Mouse (Mus musculus) adrenal gland, adult 18-20 months (tissue): ENCODE measurements around the gene Elane. TPM values are rescaled to one million over a fixed set of nuclear protein-coding genes. Genes with fewer than 3 reads are reported as not detected.

Experiments used
- DNase-seq, 2 experiments: peaks; one replicate each; pipeline ENCODE4 v3.0.0; 2021 to 2022; ENCODE audit warnings: low spot score in 2 of 2
- total RNA-seq, 2 experiments: library from RNA; stranded (reverse); gene quantifications; 1 replicate in 1 of 2; 2 replicates in 1 of 2; pipeline ENCODE4 v1.2.3; 2021

The Elane gene
- total RNA-seq, 2 experiments from 2014 or later = not detected

DNA sequence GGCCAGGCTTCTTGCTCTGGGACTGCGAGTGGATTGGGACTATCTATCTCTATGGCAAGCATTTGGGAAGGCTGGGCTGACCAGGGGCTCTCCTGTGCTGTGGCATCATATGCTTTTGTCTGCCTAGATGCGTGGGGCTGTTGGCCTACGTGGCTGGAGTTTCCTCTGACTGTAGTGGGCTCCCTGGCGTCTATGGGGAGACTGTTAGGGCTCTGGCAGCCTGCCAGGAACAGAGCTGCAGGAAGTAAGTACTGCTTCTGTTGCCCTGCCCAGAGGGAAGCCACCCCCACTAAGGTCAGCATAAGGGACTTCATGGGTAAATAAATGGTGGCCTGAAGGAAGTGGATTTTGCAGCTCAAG lies 28.6 kb upstream of the Elane start:
- peak in 1 of 2 experiments; percentile 69 for DNase-seq

DNA sequence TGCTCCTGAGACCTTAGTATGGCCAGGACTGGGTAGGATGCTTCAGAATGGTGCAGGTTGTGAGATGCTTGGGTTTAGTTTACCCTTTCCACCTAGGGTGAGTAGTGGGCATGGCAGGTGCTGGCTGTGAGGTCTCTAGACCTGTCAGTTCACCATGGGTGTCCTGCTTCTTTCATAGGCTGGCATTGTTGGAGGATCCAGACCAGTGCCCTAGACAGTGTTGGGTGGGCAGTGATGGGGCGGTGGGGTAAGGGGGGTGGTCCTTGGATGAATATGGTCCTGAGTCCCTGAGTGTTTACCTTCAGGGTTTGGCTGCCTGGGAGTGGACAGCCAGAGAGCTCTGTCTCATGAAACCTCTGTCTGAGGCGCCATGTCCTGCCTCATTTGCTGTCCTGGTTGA lies 28.2 kb upstream of the Elane start:
- DNase-seq = no peak

DNA sequence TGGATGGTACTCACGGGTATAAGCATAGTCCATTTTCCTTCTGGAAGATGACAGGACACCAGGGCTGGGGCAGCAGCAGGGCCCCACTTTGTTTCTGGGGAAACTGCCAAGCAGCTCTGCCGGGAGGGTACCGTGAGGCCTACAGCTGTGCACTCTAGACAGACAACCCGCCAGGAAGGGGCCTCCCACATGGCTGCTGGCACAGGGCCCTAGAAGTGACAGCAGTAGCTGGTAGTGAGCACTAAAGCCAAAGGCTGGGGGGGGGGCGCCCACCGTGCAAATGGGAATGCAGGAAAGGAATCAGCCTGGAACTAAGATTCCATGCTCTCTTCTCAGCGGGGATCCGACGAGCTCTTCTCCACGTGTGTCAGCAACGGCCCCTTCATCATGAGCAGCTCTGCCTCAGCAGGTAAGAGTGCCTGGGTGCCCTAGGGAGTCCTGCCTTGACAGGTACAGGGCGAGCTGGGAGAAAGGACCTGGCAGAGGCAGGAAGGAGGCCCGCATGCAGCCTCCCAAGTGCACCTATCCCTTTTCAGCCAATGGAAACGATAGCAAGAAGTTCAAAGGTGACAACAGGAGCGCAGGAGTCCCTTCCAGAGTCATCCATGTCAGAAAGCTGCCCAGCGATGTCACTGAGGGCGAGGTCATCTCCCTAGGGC lies 27.5 kb upstream of the Elane start:
- DNase-seq = peak in 1 of 2 experiments; percentile 53

DNA sequence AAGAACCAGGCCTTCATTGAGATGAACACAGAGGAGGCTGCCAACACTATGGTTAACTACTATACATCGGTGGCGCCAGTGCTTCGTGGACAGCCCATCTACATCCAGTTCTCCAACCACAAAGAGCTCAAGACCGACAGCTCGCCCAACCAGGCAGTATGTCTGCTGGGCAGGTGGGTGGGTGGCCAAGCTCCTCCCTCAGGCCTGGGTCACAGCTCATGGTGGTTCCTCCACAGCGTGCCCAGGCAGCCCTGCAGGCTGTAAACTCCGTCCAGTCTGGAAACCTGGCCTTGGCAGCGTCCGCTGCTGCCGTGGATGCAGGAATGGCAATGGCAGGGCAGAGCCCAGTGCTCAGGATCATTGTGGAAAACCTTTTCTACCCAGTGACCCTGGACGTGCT lies 26.9 kb upstream of the Elane start:
- DNase-seq = no peak

DNA sequence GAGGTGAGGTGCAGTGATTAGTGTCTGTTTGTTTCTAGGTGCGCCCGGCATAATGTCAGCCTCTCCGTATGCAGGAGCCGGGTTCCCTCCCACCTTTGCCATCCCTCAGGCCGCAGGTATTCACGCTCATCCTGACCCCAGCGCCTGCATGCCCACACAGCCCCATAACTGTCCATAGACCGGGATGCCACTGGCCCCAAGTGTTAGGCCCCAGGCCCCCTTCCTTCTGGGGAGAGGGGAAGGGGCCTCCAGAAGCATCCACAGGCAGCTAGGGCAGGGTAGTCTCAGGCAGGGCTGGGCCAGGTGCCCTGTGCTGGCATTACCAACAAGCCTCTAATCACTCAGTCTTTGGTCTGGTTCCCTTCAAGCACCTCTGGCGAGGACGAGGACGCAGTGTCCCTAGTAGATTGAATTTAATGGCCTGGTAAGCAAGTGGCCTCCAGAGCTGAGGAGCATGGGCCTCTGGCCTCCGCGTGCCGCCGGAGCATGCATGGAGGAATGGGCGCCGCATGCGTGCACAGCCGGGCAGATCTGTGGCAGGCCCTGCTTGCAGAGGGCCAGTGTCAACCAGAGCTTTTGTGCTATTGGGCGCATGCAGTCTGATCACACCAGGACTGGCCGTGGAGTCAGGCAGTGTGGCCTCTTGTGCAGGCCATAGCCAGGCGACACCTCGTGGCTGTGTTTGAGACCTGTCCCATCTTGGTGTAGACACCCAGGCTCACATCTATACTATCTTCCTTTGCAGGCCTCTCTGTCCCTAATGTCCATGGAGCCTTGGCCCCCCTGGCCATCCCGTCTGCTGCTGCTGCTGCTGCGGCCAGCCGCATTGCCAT lies 25.8 kb upstream of the Elane start:
- no peak for DNase-seq

DNA sequence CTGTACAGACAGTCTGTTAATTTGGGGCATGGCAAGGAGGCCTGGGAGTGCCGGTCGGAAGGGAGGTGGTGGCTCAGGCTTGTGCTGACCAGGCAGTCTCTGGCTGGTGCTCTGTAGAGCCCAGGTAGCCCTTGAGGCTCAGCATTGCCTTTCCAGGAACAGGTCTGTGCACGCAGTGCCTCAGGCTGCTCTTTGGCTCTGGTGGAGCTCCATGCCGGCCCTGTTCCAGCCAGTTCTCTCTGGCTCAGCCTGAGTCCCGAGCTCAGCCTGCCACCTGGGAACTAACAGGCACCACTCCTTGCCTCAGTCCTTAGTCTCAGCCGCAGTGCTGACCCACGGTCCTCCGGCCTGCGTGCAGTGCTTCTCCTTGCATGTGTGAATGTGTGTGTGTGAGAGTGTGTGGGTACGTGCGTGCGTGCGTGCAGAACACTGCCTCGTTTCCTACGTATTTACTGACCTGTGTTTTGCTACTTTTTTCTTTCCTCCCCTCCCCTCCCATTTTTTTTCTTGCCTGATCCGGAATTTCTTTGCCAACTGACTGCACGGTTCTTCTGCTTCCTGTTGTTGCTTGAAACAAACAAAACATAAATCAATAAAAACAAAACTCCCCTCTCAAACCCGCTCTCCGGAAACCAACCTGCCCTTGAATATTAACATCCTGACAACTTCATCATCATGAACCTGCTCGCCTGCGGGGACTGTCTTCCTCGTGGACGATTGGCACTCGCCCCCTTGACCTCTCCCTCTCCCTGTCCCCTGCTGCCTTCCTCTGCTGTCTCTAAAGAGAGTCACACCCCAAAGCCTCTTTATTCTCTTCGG lies 24.6 kb upstream of the Elane start:
- no peak for DNase-seq

DNA sequence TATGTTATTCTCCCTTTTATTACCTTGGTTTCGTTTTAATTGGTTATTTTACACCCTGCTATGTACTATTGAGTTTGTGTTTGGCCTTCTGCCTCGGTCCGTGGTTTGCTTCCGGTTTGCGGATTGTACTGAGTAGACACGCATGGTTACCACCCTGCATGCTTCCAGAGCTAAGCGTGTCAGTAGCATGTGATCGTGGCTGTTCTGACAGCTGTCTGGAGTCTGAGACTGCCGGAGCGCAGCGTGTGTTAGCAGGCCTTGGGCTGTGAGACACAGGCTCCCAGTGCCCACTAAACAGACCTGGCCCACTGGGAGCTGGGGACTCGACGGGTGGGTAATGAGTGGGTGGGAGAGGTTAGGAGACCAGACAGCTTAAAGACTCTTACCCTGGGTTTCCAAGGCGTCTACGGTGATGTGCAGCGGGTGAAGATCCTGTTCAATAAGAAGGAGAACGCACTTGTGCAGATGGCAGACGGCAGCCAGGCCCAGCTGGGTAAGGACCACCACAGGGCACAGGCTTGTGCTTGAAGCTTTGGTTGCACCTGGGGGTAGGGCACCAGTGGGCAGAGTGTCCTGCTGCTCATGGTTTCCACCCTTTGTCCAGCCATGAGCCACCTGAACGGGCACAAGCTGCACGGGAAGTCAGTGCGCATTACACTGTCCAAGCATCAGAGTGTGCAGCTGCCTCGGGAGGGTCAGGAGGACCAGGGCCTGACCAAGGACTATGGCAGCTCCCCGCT lies 23.8 kb upstream of the Elane start:
- no peak for DNase-seq

DNA sequence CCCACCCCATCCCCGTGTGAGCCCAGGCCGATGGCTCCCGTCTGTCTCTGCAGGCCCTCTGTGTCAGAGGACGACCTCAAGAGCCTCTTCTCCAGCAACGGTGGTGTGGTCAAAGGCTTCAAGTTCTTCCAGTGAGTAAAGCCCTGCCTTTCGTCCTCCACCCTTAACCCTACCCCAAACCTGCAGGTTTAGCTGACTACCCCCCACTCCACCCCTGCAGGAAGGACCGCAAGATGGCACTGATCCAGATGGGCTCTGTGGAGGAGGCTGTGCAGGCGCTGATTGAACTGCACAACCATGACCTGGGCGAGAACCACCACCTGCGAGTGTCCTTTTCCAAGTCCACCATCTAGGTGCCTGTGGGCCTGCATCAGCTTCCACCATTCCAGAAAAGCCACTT lies 23.1 kb upstream of the Elane start:
- DNase-seq = no peak

DNA sequence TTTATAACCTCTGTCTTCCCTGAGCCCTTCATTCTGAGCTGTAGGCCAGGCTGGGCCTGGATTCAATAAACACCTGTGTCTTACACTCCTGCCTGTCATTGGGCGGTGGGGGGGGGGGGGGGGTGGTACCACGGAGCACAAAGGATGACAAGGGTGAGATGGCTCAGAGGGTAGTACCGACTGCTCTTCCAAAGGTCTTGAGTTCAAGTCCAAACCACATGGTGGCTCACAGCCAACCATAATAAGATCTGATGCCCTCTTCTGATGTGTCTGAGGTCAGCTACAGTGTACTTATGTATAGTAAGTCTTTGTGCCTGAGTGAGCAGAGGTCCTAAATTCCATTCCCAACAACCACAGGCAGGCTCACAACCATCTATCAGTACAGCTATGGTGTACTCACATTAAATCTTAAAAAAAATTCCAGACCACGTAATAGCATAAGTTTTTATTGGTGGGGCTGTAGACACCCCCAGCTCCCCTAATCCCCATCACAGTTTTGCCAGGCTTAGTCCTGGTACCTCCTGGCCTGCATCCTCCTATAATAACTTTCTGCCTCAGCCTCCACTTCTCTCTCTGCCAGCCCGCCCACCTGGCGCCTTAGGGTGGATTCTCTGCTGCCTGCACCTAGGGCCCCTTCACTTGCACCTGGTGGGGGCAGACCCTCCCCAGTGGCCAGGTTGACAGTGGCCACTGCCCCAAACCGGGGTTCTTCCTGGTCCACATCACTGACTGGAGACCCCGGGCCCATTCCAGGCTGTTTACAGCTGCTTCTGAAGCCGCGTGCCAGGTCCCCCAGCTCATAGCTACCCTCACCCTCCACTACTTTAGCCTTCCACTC lies 21.5 kb upstream of the Elane start:
- DNase-seq = peak in 1 of 2 experiments; percentile 26

DNA sequence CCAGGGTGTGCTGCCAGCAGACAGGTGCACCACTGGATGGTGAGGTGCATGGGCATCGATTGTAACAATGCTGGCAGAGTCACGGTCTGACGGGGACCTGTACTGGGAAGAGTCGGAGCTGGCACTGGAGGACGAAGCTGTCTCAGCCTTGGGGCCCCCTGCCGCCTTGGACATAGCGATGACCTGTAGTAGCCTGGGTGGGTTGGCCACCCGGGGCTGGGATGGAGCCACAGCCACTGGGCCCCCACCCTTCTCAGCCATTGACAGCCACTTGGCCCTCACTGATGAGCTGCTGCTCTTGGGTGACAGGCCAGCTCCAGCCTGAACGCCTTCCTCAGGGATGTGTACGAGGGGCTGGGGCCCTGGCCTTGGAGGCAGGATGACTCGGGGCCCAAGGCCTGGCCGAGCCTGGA lies 20.9 kb upstream of the Elane start:
- DNase-seq = peak in 1 of 2 experiments; percentile 32

DNA sequence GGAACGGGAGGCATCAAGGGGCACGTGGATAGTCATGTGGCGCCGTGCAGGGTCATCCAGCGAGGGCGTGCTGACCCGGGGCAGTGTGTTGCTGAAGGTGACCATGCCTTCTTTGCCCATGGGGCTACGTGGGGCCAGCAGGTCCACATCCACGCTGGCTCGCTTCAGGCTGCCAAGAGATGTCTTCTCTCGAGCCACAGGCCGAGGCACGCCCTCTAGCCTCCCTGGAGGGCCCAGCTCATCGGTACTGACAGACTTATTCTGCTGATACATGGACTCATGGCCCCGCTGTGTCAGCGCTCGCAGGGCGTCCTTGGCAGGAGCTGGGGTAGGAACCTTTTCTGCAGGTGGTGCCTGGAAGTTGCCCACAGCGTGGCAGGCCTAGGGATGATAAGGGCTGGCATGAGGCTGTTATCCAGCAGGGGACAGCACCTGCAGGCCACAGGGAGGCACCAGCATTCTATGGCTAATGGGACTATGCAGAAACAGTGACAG lies 20.2 kb upstream of the Elane start:
- peak in 1 of 2 experiments; percentile 35 for DNase-seq

DNA sequence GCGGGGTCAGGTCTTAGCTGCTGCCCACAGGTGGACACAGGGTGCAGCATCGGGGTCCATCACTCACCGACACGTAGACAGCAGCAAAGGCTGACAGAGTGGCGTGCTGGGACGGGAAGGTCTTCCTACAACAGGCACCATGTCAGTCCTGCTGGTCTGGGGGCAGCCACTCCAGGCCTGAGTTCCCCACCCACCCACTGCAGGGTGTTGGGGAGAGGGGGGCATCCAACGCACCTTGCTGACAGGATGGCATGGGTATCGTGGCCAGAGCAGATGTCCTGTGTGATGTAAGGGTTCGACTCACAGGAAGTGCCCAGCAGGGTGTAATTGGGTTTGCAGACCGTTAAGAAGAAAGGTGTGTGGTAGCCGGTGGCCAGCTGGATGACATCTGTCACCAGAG lies 19.4 kb upstream of the Elane start:
- DNase-seq = no peak

DNA sequence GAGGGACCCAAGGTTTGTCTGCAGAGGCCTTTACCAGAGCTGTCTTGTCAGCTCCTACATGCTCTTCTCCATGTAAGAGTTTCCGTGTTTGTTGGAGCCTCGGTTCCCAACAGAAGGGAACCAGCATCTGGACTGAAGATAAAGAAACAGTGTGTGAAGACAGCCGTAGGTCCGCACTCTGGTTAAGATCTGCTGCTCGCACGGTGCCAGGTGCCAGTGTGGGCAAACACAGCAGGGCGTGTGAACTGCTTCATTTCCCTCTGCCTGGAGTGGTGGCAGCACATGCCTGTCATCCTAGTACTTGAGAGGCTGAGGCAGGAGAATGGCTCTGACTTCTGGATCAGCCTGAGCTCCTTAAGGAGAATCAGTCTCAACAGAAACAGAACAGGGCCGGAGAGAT lies 14.2 kb upstream of the Elane start:
- DNase-seq = no peak

DNA sequence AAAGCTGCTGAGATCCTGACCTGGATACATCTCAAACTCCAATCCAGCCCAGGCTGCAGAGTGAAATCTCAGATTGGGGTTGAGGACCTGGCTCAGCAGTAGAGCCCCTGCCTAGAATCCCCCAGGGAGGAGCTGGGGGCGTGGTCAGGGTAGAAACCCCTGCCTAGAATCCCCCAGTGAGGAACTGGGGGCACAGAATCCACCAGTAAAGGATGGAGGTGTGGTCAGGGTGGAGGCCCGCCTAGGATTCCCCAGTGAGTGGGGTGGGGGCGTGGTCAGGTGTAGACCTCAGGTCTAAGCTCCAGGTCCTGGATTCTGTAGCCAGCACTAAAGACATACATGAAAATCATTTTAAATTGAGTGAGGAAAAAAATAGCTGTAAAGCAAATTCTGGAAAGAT lies 13.2 kb upstream of the Elane start:
- no peak for DNase-seq

DNA sequence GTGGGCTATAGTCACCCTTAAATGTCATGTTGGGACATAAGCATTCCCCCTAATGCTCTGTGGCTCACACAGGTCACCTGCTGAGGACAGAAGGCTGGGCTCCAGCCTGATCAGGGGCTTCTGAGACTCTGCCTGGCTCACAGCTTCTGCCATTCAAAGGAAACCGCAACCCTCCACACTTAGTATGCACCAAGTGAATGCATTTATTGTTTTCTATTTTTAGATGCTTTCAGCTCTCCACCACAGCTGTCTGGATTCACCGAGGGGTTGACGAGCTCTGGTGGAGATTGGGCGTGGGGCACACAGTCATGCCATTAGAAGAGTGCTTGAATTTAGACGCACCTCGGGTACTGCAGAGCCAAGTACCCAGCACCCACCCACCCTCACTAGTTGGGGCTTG lies 12.7 kb upstream of the Elane start:
- DNase-seq = no peak

DNA sequence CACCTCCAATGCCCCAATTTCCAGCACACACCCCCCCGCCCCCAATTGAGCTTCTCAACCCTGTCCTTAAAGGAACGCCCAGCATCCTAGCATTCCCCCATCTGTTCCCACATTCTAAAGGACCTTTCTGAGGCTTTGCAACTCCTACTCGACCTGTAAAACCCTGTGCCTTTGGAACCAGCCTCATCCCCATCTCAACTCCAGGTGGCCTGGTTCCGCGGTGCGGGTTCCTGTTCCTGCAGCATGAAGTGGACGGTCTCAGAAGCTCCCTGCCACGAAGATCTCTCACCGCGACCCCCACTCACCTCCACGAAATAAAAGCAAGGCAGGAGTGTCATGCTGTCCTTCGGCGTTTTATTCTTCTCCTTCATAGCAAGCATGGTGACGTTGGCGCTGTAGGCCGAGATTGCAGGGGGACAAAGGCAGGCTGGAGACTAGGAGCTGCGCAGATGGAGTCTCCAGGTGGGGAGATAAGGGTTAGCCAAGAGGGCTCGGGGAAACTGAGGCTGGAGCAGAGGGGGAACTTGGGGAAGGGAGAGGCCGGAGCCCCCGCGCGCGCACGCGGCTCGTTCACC lies 12.2 kb upstream of the Elane start:
- DNase-seq = no peak

DNA sequence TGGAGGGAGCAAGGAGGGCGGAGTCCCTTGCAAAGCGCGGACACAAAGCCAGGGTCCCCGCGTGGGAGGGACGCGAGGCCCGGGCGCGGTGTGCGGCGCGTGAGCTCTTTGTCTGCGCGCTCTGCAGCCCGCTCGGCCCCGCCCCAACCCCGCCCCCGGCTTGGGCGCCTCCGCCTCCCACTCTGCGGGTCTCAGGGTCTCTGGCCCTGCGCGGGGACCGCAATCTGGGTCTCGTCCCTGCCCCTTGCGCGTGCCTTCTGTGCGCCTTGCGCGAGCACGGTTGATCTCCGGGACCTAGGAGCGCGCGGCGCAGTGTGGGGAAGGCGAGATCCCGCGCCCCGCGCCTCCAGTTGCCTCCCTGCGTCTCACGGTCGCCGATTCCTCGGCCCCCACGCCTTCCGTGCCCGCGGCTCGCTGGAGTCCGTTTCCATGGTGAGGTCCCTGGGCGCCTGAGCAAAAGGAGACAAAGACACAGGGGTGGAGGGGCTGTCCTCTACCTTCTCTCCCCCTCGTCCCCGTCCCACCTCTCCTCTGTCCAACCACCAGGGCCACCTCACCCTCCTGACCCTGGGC lies 11.7 kb upstream of the Elane start, which contains the start of the genes Prtn3 and Plppr3:
Prtn3 (plus strand) TSS at position 187 of the 573 bp plus-strand sequence.
Plppr3 (minus strand) TSS at position 345 of the 573 bp plus-strand sequence.
- no peak for DNase-seq

DNA sequence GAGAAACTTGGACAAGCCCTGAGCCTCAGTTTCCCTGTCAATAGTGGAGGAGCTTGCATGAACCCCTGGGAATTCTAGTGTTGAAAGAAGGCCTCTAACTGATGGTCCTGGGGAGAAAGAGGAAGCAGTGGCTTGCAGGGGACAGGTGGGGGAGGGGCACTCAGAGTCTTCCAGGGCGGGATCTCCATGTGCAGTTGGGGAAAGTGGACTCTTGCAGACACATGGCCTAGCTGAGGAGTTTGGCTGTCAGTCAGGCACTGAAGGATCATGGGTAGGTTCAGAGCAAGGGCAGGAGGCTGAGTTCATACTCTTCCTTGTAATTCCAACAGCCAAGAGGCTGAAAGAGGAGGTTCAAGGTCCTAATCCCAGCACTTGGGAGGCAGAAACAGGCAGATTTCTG lies 8.9 kb upstream of the Elane start:
- no peak for DNase-seq

DNA sequence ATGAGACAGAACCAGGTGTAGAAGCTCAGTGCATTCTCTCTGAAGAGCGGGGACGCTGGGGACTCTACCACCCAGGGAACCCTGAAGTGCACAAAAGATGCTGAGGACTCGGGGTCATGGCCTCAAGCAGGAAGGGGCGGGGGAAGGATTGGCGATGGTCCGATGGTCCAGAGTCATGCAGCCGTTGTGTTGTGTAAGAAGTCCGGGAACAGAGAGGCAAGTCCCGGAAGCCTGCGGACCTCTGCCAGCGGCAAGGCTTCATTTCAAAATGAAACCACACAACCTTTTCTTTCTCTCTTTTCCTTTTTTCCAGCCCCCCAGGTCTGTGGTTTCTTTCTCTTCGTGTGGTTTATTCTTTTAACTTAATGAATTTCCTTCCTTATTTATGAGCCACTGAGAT lies 8.3 kb upstream of the Elane start:
- no peak for DNase-seq
